Mouse (Mus musculus) midbrain, postnatal 0 days (tissue): ENCODE measurements around the gene Cpa5. TPM values are rescaled to one million over a fixed set of nuclear protein-coding genes. Genes with fewer than 3 reads are reported as not detected.

Source experiments
- ATAC-seq: fragments of 200-750 bp; cut with Nextera tagmentation; 2 replicates; pipeline ENCODE4 v1.8.0; 2017; ENCODE audit warnings: moderate number of reproducible peaks, mild to moderate bottlenecking, moderate TSS enrichment, moderate library complexity; ENCODE audit not compliant: low FRiP score
- DNase-seq: peaks from one replicate; pipeline ENCODE4 v3.0.0-alpha.2; 2015; ENCODE audit warnings: low spot score
- H3K27ac ChIP-seq: fragments of 300-500 bp; sonication (generic); 2 replicates; pipeline ENCODE4 v1.5.1; 2014; ENCODE audit warnings: low read depth, mild to moderate bottlenecking, low read length, mixed read lengths
- H3K27me3 ChIP-seq: fragments of 300-500 bp; sonication (generic); 2 replicates; pipeline ENCODE4 v1.6.1; 2014; ENCODE audit warnings: low read length, control low read depth, mixed read lengths; ENCODE audit not compliant: insufficient read depth
- H3K36me3 ChIP-seq: fragments of 300-500 bp; sonication (generic); 2 replicates; pipeline ENCODE4 v1.6.1; 2014; ENCODE audit warnings: low read length, control low read depth, mixed read lengths; ENCODE audit not compliant: insufficient read depth
- H3K4me1 ChIP-seq: fragments of 300-500 bp; sonication (generic); 2 replicates; pipeline ENCODE4 v1.6.1; 2014; ENCODE audit warnings: mild to moderate bottlenecking, control low read depth, antibody characterized with exemption, low read length, mixed read lengths; ENCODE audit not compliant: insufficient read depth
- H3K4me2 ChIP-seq: fragments of 300-500 bp; sonication (generic); 2 replicates; pipeline ENCODE4 v1.6.1; 2014; ENCODE audit warnings: low read depth, mild to moderate bottlenecking, low read length, mixed read lengths; ENCODE audit not compliant: poor library complexity, severe bottlenecking
- H3K4me3 ChIP-seq: fragments of 300-500 bp; sonication (generic); 2 replicates; pipeline ENCODE4 v1.5.1; 2014; ENCODE audit warnings: low read depth, mild to moderate bottlenecking, low read length, moderate library complexity
- H3K9ac ChIP-seq: fragments of 300-500 bp; sonication (generic); replicated peaks from 2 replicates; pipeline ENCODE4 v1.6.1; 2014; ENCODE audit warnings: mild to moderate bottlenecking, low read length, moderate library complexity, mixed read lengths; ENCODE audit not compliant: poor library complexity, severe bottlenecking
- H3K9me3 ChIP-seq: fragments of 300-500 bp; sonication (generic); 2 replicates; pipeline ENCODE4 v1.6.1; 2016; ENCODE audit warnings: low read length, control low read depth
- CTCF ChIP-seq: IDR thresholded peaks from 2 replicates; pipeline ENCODE4 v1.5.1; 2016; ENCODE audit warnings: antibody characterized with exemption, mild to moderate bottlenecking
- WGBS: fragments of 180-500 bp; shearing (Covaris S2); extraction: QIAGEN DNeasy Blood & Tissue Kit; methylation state at CpG from one replicate; pipeline ENCODE4 v1.1.7; 2014; 5-methylcytosine and 5-hydroxymethylcytosine counted together
- polyA plus RNA-seq: library from polyadenylated mRNA; unstranded; fragments of >200 nt; fragmentation: Nextera tagmentation; extraction: Ambion mirVana; gene quantifications from 2 replicates; pipeline ENCODE4 v1.2.1, GENCODE M21; 2015
- total RNA-seq: library from RNA; depleted of rRNA; stranded (reverse); fragments of >200 nt; gene quantifications from 2 replicates; pipeline ENCODE4 v1.2.3, GENCODE M21; 2014

The Cpa5 gene
- total and polyA plus RNA-seq, 2 experiments from 2014 or later, result not detected

- ATAC-seq (no peak), DNase-seq (peak; percentile 64)
- peak overlapping the region; percentile 84 for H3K27ac ChIP-seq
- peak overlapping the region; percentile 23; the same call in 1 of the 2 replicates for H3K4me2 ChIP-seq
- no peaks in the 10 kb centered on the region for H3K9me3 ChIP-seq
- WGBS, result 24% methylated on average over 14 of the region's 14 CpGs
- no peaks in the 10 kb centered on the region for H3K36me3 ChIP-seq
- H3K4me3 ChIP-seq, result no peak overlapping the region
- H3K27me3 ChIP-seq, result no peaks in the 10 kb centered on the region
- peak overlapping the region; percentile 29; the same call in 1 of the 2 replicates for H3K9ac ChIP-seq
- TF ChIP-seq CTCF, result no peak
- peaks cover 20% of the 10 kb centered on the region; the same call in 1 of the 2 replicates for H3K4me1 ChIP-seq
These were observed 63.2 kb downstream of the Cpa5 start for GRCm38 (mm10) chr6:30673764-30674561.

- H3K4me3 ChIP-seq, result no peak overlapping the region
- H3K27me3 ChIP-seq, result no peaks in the 10 kb centered on the region
- H3K4me2 ChIP-seq, result peak overlapping the region; percentile 16; the same call in 1 of the 2 replicates
- peaks cover 22% of the 10 kb centered on the region; the same call in 1 of the 2 replicates for H3K4me1 ChIP-seq
- H3K9ac ChIP-seq, result no peak overlapping the region
- 21% methylated on average over 9 of the region's 9 CpGs for WGBS
- DNase-seq, result peak; percentile 65
- ATAC-seq, result peak; percentile 41; the same call in 1 of the 2 replicates
- TF ChIP-seq CTCF, result no peak
- H3K36me3 ChIP-seq, result no peaks in the 10 kb centered on the region
- peak overlapping the region; percentile 84 for H3K27ac ChIP-seq
- no peaks in the 10 kb centered on the region for H3K9me3 ChIP-seq
These were observed 64.0 kb downstream of the Cpa5 start for GRCm38 (mm10) chr6:30674714-30675280.

- Histone ChIP-seq H3K4me3 (no peak overlapping the region), H3K27ac (peak overlapping the region; percentile 84), H3K27me3 (no peaks in the 10 kb centered on the region), H3K9me3 (no peaks in the 10 kb centered on the region), H3K4me1 (peaks cover 22% of the 10 kb centered on the region; the same call in 1 of the 2 replicates), H3K4me2 (peak overlapping the region; percentile 26), H3K36me3 (no peaks in the 10 kb centered on the region), H3K9ac (peak overlapping the region; percentile 39; the same call in 1 of the 2 replicates)
- WGBS, result 3% methylated on average over 11 of the region's 11 CpGs
- DNase-seq, result peak; percentile 44
- no peak for TF ChIP-seq CTCF
- peak; percentile 61; the same call in 1 of the 2 replicates for ATAC-seq
These were observed 64.5 kb downstream of the Cpa5 start for GRCm38 (mm10) chr6:30675281-30675771.

GRCm38 (mm10) chr6:30676506-30676905 lies 65.7 kb downstream of the Cpa5 start:
- H3K27ac ChIP-seq, result no peak overlapping the region
- H3K4me2 ChIP-seq, result no peak overlapping the region
- H3K9ac ChIP-seq, result no peak overlapping the region
- no peak overlapping the region for H3K4me3 ChIP-seq
- TF ChIP-seq CTCF, result no peak
- no peaks in the 10 kb centered on the region for H3K27me3 ChIP-seq
- 87% methylated on average over 6 of the region's 6 CpGs for WGBS
- no peaks in the 10 kb centered on the region for H3K36me3 ChIP-seq
- no peak for DNase-seq
- peaks cover 22% of the 10 kb centered on the region; the same call in 1 of the 2 replicates for H3K4me1 ChIP-seq
- H3K9me3 ChIP-seq, result no peaks in the 10 kb centered on the region
- ATAC-seq, result no peak

GRCm38 (mm10) chr6:30677591-30677990 lies 66.8 kb downstream of the Cpa5 start:
- ATAC-seq (no peak), DNase-seq (no peak)
- H3K27me3 ChIP-seq, result no peaks in the 10 kb centered on the region
- no peak overlapping the region for H3K27ac ChIP-seq
- TF ChIP-seq CTCF, result no peak
- 63% methylated on average over 9 of the region's 9 CpGs for WGBS
- no peak overlapping the region for H3K9ac ChIP-seq
- no peaks in the 10 kb centered on the region for H3K9me3 ChIP-seq
- no peaks in the 10 kb centered on the region for H3K36me3 ChIP-seq
- H3K4me3 ChIP-seq, result no peak overlapping the region
- H3K4me2 ChIP-seq, result no peak overlapping the region
- peaks cover 22% of the 10 kb centered on the region; the same call in 1 of the 2 replicates for H3K4me1 ChIP-seq
